Comparison of ENCODE assay signal across 13 mouse cellular contexts in the genomic region with DNA sequence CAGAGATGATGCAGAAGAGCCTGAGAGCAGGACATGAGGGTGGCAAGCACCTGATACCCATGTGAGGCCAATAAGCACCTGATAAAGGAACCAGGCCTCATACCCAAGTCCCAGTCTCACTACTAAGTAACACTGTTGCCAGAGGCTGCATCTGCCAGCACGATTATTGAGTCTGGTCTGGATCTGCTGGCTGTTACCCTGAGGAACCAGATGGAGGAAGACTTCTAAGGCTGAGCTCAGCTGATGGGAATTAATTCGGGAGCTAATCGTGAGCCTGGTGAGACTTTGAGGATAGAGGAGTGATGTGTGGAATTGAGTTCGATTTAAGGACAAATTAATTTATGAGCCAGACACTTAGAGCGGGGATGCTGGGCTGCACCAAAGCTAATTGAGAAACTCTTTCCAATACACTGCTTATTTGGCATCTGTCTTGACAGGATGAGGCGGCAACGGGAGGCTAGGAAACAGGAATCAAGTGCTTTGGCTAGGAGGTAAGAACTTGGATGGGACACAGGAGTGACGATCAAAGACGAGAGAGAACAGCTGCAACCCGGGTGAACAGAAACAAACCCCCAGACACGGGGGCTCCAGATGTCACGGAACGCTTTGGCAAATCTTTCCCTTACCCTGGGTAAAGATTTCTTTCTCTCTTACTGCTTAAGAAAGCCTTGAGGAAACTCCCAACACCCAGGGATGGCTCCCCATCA. TPM values are rescaled to one million over a fixed set of nuclear protein-coding genes. Genes with fewer than 3 reads are reported as not detected.
DNase-seq lines count a peak whose midpoint lies in the region; ATAC-seq and TF ChIP-seq lines count a peak whose summit lies in the region.
"Had no signal": no experiment of that assay in that cellular context is flagged by ENCODE, and none has a peak within 500 bp of the region (broad histone marks: within the 10 kb centered on the region; RNA-seq: fewer than 3 reads in every experiment).

No protein-coding gene starts in this region.

- TF ChIP-seq CTCF in midbrain, postnatal 0 days (IDR thresholded peaks at IDR 0.05): no peak

- H3K27me3 ChIP-seq in heart, embryonic 10.5 days (ENCODE audit: insufficient read depth, poor library complexity, severe bottlenecking): no peaks in the 10 kb centered on the region
- no peaks in the 10 kb centered on the region for H3K27me3 ChIP-seq in midbrain, postnatal 0 days (ENCODE audit: insufficient read depth, low read length)
- no peaks in the 10 kb centered on the region for H3K27me3 ChIP-seq in midbrain, embryonic 13.5 days
- no peaks in the 10 kb centered on the region for H3K27me3 ChIP-seq in myocyte (ENCODE audit: control insufficient read depth, insufficient read depth, insufficient read length)
- no peaks in the 10 kb centered on the region for H3K27me3 ChIP-seq in kidney, embryonic 16.5 days (ENCODE audit: insufficient read depth, low read length)
- H3K27me3 ChIP-seq: limb, embryonic 13.5 days had no signal

- H3K4me1 ChIP-seq in heart, embryonic 10.5 days: no peaks in the 10 kb centered on the region
- no peaks in the 10 kb centered on the region for H3K4me1 ChIP-seq in midbrain, postnatal 0 days (ENCODE audit: insufficient read depth, low read length)
- H3K4me1 ChIP-seq in midbrain, embryonic 13.5 days (replicated peaks): no peaks in the 10 kb centered on the region
- no peaks in the 10 kb centered on the region for H3K4me1 ChIP-seq in kidney, embryonic 16.5 days (ENCODE audit: insufficient read depth, low read length)
- H3K4me1 ChIP-seq: embryonic facial prominence, embryonic 10.5 days; limb, embryonic 13.5 days had no signal

- H3K27ac ChIP-seq in heart, embryonic 10.5 days: no peak overlapping the region
- H3K27ac ChIP-seq in midbrain, postnatal 0 days (ENCODE audit: low read depth, low read length): no peak overlapping the region
- H3K27ac ChIP-seq in midbrain, embryonic 13.5 days: no peak overlapping the region
- H3K27ac ChIP-seq in kidney, embryonic 16.5 days (ENCODE audit: low read length): no peak overlapping the region
- H3K27ac ChIP-seq: embryonic facial prominence, embryonic 10.5 days; heart, adult 2 months; limb, embryonic 13.5 days had no signal

- no peaks in the 10 kb centered on the region for H3K36me3 ChIP-seq in heart, embryonic 10.5 days
- H3K36me3 ChIP-seq in midbrain, postnatal 0 days (ENCODE audit: insufficient read depth, low read length): no peaks in the 10 kb centered on the region
- no peaks in the 10 kb centered on the region for H3K36me3 ChIP-seq in midbrain, embryonic 13.5 days
- H3K36me3 ChIP-seq in myocyte (ENCODE audit: control insufficient read depth, insufficient read depth): no peaks in the 10 kb centered on the region
- H3K36me3 ChIP-seq in kidney, embryonic 16.5 days (ENCODE audit: insufficient read depth, low read length): no peaks in the 10 kb centered on the region
- H3K36me3 ChIP-seq: embryonic facial prominence, embryonic 10.5 days; limb, embryonic 13.5 days had no signal

- no peaks in the 10 kb centered on the region for H3K79me2 ChIP-seq in myocyte (ENCODE audit: control insufficient read depth, insufficient read depth)

- ATAC-seq in midbrain, postnatal 0 days (ENCODE audit: low FRiP score): no peak
- no peak for ATAC-seq in midbrain, embryonic 13.5 days
- no peak for ATAC-seq in kidney, embryonic 16.5 days (ENCODE audit: low FRiP score, low TSS enrichment)

- peak; percentile 40 for DNase-seq in heart, adult 8-10 months (ENCODE audit: low spot score)
- no peak for DNase-seq in heart, embryonic 10.5 days (ENCODE audit: low spot score)
- peak; percentile 60 for DNase-seq in midbrain, postnatal 0 days (ENCODE audit: low spot score)
- DNase-seq in gastrocnemius, adult 8-10 months (ENCODE audit: low spot score in 2 of 2): peak; percentile 10 to 21
- DNase-seq: cerebellum, adult 9-10 months; thymus, postnatal 25 days had no signal

- no peak overlapping the region for H3K9ac ChIP-seq in midbrain, postnatal 0 days (replicated peaks; ENCODE audit: low read length, poor library complexity, severe bottlenecking)
- H3K9ac ChIP-seq in midbrain, embryonic 13.5 days (replicated peaks): no peak overlapping the region
- no peak overlapping the region for H3K9ac ChIP-seq in kidney, embryonic 16.5 days (replicated peaks; ENCODE audit: low read length)
- H3K9ac ChIP-seq: limb, embryonic 13.5 days had no signal

- no peak overlapping the region for H3K4me2 ChIP-seq in midbrain, postnatal 0 days (ENCODE audit: low read depth, low read length, poor library complexity, severe bottlenecking)
- no peak overlapping the region for H3K4me2 ChIP-seq in midbrain, embryonic 13.5 days (replicated peaks)
- H3K4me2 ChIP-seq in myocyte (ENCODE audit: low read depth): no peak overlapping the region
- H3K4me2 ChIP-seq in kidney, embryonic 16.5 days (replicated peaks; ENCODE audit: low read depth, low read length): no peak overlapping the region
- H3K4me2 ChIP-seq: limb, embryonic 13.5 days; midbrain, embryonic 11.5 days had no signal

- H3K4me3 ChIP-seq in heart, embryonic 10.5 days: no peak overlapping the region
- H3K4me3 ChIP-seq in midbrain, postnatal 0 days (ENCODE audit: low read depth, low read length): no peak overlapping the region
- H3K4me3 ChIP-seq in midbrain, embryonic 13.5 days (replicated peaks): no peak overlapping the region
- no peak overlapping the region for H3K4me3 ChIP-seq in myocyte
- H3K4me3 ChIP-seq in kidney, embryonic 16.5 days (ENCODE audit: low read length): no peak overlapping the region
- H3K4me3 ChIP-seq: embryonic facial prominence, embryonic 10.5 days; heart, adult 2 months; limb, embryonic 13.5 days had no signal

- H3ac ChIP-seq in myocyte (ENCODE audit: control insufficient read depth, insufficient read length): no peak overlapping the region

- H3K9me3 ChIP-seq in heart, embryonic 10.5 days: peaks cover 9% of the 10 kb centered on the region; the same call in 1 of the 2 replicates
- no peaks in the 10 kb centered on the region for H3K9me3 ChIP-seq in midbrain, postnatal 0 days (ENCODE audit: low read length)
- H3K9me3 ChIP-seq in midbrain, embryonic 13.5 days: no peaks in the 10 kb centered on the region
- H3K9me3 ChIP-seq in kidney, embryonic 16.5 days (ENCODE audit: low read length): no peaks in the 10 kb centered on the region; the same call in 1 of the 2 replicates
- H3K9me3 ChIP-seq: limb, embryonic 13.5 days had no signal

- 88% methylated on average over 13 of the region's 13 CpGs for whole genome bisulfite sequencing in heart, embryonic 10.5 days
- 84% methylated on average over 13 of the region's 13 CpGs for WGBS in midbrain, postnatal 0 days
- WGBS in midbrain, embryonic 13.5 days: 92% methylated on average over 13 of the region's 13 CpGs
- 84% methylated on average over 13 of the region's 13 CpGs for WGBS in kidney, embryonic 16.5 days

- no peak for TF ChIP-seq POLR2A in myocyte (IDR thresholded peaks at IDR 0.05; ENCODE audit: insufficient read length, low read depth)

TF ChIP-seq in myocyte, 11 proteins besides CTCF, POLR2A, EP300 and RAD21:
- TF ChIP-seq MYOD1 (IDR thresholded peaks at IDR 0.05; ENCODE audit: control insufficient read depth in 1 of 3, insufficient read length in 2 of 3, low read depth in 2 of 3) (peak in 2 of 3 experiments; percentile 20 to 50), MAX (IDR thresholded peaks at IDR 0.05; ENCODE audit: low read depth) (no peak), SRF (IDR thresholded peaks at IDR 0.05; ENCODE audit: control insufficient read depth, insufficient read length, low read depth) (no peak), TCF12 (IDR thresholded peaks at IDR 0.05; ENCODE audit: insufficient read depth, poor library complexity, severe bottlenecking) (no peak), REST (IDR thresholded peaks at IDR 0.05; ENCODE audit: insufficient read depth, insufficient read length) (no peak), E2F4 (IDR thresholded peaks at IDR 0.05; ENCODE audit: insufficient read depth) (no peak), MYOG (IDR thresholded peaks at IDR 0.05; ENCODE audit: control insufficient read depth in 1 of 3, insufficient read depth in 1 of 3, insufficient read length in 2 of 3, low read depth in 2 of 3) (no peak), CEBPB (IDR thresholded peaks at IDR 0.05; ENCODE audit: insufficient read depth, poor library complexity, severe bottlenecking) (no peak)

RNA-seq across cellular contexts. Expression of a gene that starts 15.9 kb away (rescaled TPM):
- total RNA-seq in heart, adult 8-10 months (2022): 10 to 100 TPM; 60.4 to 74.1 (median 71.4) TPM
- 59.5 and 64.1 TPM in 2 replicates for polyA plus RNA-seq in heart, embryonic 10.5 days (2016; fragmentation: Nextera tagmentation; extraction: Ambion mirVana)
- 16.0 and 24.0 TPM in 2 replicates for total RNA-seq in midbrain, postnatal 0 days (2014; rRNA removed)
- polyA plus RNA-seq in midbrain, postnatal 0 days (2015; fragmentation: Nextera tagmentation; extraction: Ambion mirVana): 46.4 and 51.9 TPM in 2 replicates
- 40.7 and 42.4 TPM in 2 replicates for polyA plus RNA-seq in midbrain, embryonic 13.5 days (2015; fragmentation: Nextera tagmentation; extraction: Ambion mirVana)
- 10 to 100 TPM; 48.5 to 85.9 (median 71.1) TPM for total RNA-seq in gastrocnemius, adult 8-10 months (2022)
- 94.5 TPM for polyA plus RNA-seq in myocyte (2012; fragmentation: generic; extraction: Trizol)
- polyA plus RNA-seq in kidney, embryonic 16.5 days (2015; fragmentation: Nextera tagmentation; extraction: Ambion mirVana): 32.5 and 34.0 TPM in 2 replicates
